Mouse (Mus musculus): ENCODE measurements around the gene Mrpl49.

Gene Mrpl49

GRCm38 (mm10) chr19:6057313-6058096 lies at the start of gene Mrpl49, which contains the start of gene Fau:
Gene Mrpl49 (minus strand): TSS chr19:6057785.
Gene Fau (plus strand): TSS chr19:6057844.
- DNase-seq (ENCODE audit: low read depth, low spot score) = peak; percentile 99

GRCm38 (mm10) chr19:6105586-6105985 lies 48.0 kb upstream of the Mrpl49 start, which contains the start of gene Naaladl1:
Gene Naaladl1 (plus strand): TSS chr19:6105782.
- DNase-seq (ENCODE audit: low read depth, low spot score) = no peak

GRCm38 (mm10) chr19:6104476-6104875 lies 46.9 kb upstream of the Mrpl49 start:
- no peak for DNase-seq (ENCODE audit: low read depth, low spot score)

GRCm38 (mm10) chr19:6102169-6102853 lies 44.7 kb upstream of the Mrpl49 start:
- DNase-seq (ENCODE audit: low read depth, low spot score) = no peak

GRCm38 (mm10) chr19:6101186-6101585 lies 43.6 kb upstream of the Mrpl49 start:
- no peak for DNase-seq (ENCODE audit: low read depth, low spot score)

- DNase-seq (ENCODE audit: low read depth, low spot score) = no peak
These were observed 40.3 kb upstream of the Mrpl49 start for GRCm38 (mm10) chr19:6097847-6098246.

GRCm38 (mm10) chr19:6094119-6094518 lies 36.5 kb upstream of the Mrpl49 start, which contains the start of gene AC131692.1:
Gene AC131692.1 (plus strand): TSS chr19:6094419.
- DNase-seq (ENCODE audit: low read depth, low spot score) = no peak

GRCm38 (mm10) chr19:6088841-6089240 lies 31.3 kb upstream of the Mrpl49 start:
- DNase-seq (ENCODE audit: low read depth, low spot score) = no peak

GRCm38 (mm10) chr19:6085417-6085879 lies 27.9 kb upstream of the Mrpl49 start:
- peak; percentile 86 for DNase-seq (ENCODE audit: low read depth, low spot score)

- DNase-seq (ENCODE audit: low read depth, low spot score) = peak; percentile 99
These were observed 27.1 kb upstream of the Mrpl49 start, which contains the start of the genes Zfpl1 and Cdca5 for GRCm38 (mm10) chr19:6084478-6085248. Gene Zfpl1 (minus strand): TSS chr19:6084956. Gene Cdca5 (plus strand): TSS chr19:6084983.

GRCm38 (mm10) chr19:6082156-6082555 lies 24.6 kb upstream of the Mrpl49 start, which contains the start of gene Gm28374:
Gene Gm28374 (minus strand): TSS chr19:6082256.
- no peak for DNase-seq (ENCODE audit: low read depth, low spot score)

- no peak for DNase-seq (ENCODE audit: low read depth, low spot score)
These were observed 22.4 kb upstream of the Mrpl49 start, which contains the start of gene Tmem262 for GRCm38 (mm10) chr19:6079983-6080480. Gene Tmem262 (plus strand): TSS chr19:6080033.

- peak; percentile 93 for DNase-seq (ENCODE audit: low read depth, low spot score)
These were observed 19.2 kb upstream of the Mrpl49 start, which contains the start of gene Vps51 for GRCm38 (mm10) chr19:6076564-6077393. Gene Vps51 (minus strand): TSS chr19:6077231.

GRCm38 (mm10) chr19:6073889-6074288 lies 16.3 kb upstream of the Mrpl49 start:
- DNase-seq (ENCODE audit: low read depth, low spot score) = no peak

- DNase-seq (ENCODE audit: low read depth, low spot score) = peak; percentile 40
These were observed 13.7 kb upstream of the Mrpl49 start for GRCm38 (mm10) chr19:6071261-6071660.

- peak; percentile 56 for DNase-seq (ENCODE audit: low read depth, low spot score)
These were observed 13.1 kb upstream of the Mrpl49 start for GRCm38 (mm10) chr19:6070571-6071250.

GRCm38 (mm10) chr19:6069851-6070250 lies 12.3 kb upstream of the Mrpl49 start:
- no peak for DNase-seq (ENCODE audit: low read depth, low spot score)

GRCm38 (mm10) chr19:6068951-6069350 lies 11.4 kb upstream of the Mrpl49 start:
- no peak for DNase-seq (ENCODE audit: low read depth, low spot score)

- DNase-seq (ENCODE audit: low read depth, low spot score) = peak; percentile 93
These were observed 10.3 kb upstream of the Mrpl49 start, which contains the start of gene Tm7sf2 for GRCm38 (mm10) chr19:6067724-6068415. Gene Tm7sf2 (minus strand): TSS chr19:6068373.
